Mouse (Mus musculus) cerebellum, adult 11-12 months (tissue): ENCODE data around the gene Sord.
"Not testable (repeated sequence)": the region's sequence is repeated elsewhere in the genome, so short reads cannot be mapped to it uniquely, and the experiment has no call there.

Experiments used
- DNase-seq: peaks from one replicate; pipeline ENCODE4 v3.0.0; 2022

Sord gene

GRCm38 (mm10) chr2:122234611-122235288, at the start of gene Sord:
Gene Sord (plus strand): TSS chr2:122234749.
- DNase-seq = peak; percentile 77

- no peak for DNase-seq
These were observed 49.5 kb upstream of the Sord start for GRCm38 (mm10) chr2:122185086-122185485.

DNA sequence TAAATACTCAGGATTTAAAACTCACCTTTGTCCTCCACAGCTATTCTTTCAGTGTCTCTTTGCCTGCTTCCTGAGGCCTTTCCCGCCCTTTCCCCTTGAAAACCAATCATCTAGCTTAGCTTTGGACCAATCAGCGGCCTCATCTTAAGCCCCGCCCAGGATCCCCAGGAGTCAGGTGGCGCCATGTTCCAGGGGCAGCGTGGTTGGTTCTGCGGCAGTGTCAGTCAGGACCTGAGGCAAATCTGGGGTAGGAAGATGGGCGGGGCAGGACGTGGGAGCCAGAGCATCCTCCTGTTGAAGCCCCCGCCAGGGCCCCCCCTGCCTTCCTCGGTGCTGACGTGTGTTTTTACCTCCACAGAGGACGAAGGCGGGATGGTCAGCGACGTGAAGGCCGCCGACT, 48.4 kb upstream of the Sord start, which contains the start of the genes Patl2 and Terb2:
TSS of gene Patl2 (minus strand) at position 84 of the 400 bp plus-strand sequence.
TSS of gene Terb2 (plus strand) at position 167 of the 400 bp plus-strand sequence.
- DNase-seq = no peak

GRCm38 (mm10) chr2:122186751-122187150, 47.8 kb upstream of the Sord start:
- no peak for DNase-seq

GRCm38 (mm10) chr2:122191849-122192248, 42.7 kb upstream of the Sord start:
- no peak for DNase-seq

DNA sequence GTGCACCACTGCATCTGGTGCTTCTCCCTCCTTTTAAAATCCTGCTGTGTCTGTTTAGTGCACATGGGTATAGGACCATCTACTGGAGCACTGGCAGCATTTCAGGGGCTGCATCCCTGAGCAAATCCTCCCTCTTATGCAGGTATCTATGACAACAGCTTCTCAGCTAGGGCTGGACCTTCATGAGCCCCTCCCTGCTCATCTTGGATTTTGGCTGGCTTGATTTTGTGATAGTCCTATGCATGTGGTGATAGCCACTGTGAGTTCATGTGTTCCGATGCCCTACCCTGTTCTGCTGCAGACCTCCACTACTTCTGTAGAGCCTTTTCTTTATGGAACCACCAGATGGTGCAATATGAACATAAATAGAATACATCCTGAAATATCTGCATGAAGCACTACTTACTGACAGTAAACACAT, 40.0 kb upstream of the Sord start:
- no peak for DNase-seq

GRCm38 (mm10) chr2:122201501-122201900, 33.0 kb upstream of the Sord start:
- no peak for DNase-seq

DNA sequence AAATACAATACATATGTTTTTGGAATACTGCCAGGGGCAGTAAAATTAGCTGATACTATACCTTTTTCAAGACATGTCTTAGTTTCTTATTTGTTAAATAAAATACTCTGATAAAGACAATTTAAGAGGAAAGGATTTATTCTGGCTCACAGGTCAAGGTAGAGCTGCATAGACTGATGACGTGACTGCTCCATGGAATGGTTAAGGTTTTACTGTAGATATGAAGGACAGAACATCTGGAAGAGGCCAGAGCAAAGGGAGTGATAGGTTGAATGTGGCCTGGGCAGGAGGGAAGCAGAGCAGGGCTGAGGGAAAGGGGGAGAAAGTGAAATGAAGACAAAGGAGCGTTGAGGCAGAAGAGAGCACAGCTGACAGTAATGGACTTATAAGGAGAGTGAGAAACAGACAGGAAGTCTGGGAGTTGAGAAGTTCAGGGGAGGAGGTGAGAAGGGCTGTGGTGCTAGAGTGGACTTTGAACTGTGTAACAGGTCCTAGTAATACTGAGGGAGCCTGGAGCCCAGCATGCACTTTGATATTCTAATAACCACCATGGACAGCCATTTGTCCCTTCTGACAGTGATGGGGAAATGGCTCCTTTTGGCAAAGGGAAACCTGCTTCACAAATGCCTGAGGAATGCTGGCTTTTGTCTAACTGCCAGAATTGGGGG, 28.0 kb upstream of the Sord start:
- DNase-seq = no peak

GRCm38 (mm10) chr2:122210534-122211228, 23.9 kb upstream of the Sord start:
- no peak for DNase-seq

GRCm38 (mm10) chr2:122217075-122217474, 17.5 kb upstream of the Sord start:
- not testable (repeated sequence) for DNase-seq

GRCm38 (mm10) chr2:122218234-122218633, 16.3 kb upstream of the Sord start:
- no peak for DNase-seq

DNA sequence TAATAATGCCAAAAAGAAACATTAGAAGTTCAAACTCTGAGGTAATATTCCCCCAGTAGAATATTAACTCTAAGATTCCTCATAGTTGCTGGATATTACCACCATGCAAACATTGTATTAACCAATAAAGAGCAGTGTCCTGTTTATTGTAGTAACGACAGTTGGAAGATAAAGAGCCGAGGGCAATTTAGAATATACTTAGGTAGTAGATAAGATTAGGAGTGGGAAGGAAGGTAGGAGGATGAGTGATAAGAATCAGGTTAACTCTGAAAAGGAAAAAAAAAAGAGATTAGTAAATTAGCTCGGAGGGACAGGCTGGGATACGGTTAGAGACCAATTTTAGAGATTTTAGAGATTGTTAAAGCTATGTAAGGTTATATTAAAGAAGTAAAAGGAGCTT, 13.2 kb upstream of the Sord start:
- DNase-seq = no peak

DNA sequence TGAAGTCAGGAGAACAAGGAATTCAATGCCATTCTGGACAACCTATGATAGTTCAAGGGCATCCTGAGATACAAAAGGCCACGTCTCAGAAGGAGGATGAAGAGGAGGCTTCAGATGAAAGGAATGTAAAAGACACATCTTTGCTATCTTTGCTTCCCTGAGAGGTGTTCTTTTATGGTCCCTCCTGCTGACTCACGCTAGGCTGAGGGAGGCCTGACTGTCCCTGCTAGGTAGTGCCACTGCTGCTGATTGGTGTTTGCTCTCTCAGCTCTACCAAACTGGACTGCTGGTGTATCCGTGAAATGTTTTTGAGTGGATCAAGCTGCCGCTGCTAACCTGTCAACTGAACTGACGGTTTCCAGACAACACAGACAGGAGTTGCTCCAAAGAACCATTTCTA, 12.8 kb upstream of the Sord start:
- no peak for DNase-seq

- DNase-seq = no peak
These were observed 12.3 kb upstream of the Sord start for GRCm38 (mm10) chr2:122222272-122222671.

GRCm38 (mm10) chr2:122223654-122224053, 10.9 kb upstream of the Sord start:
- DNase-seq = no peak

GRCm38 (mm10) chr2:122230395-122230794, 4.2 kb upstream of the Sord start:
- DNase-seq = no peak

- no peak for DNase-seq
These were observed 2.9 kb upstream of the Sord start for GRCm38 (mm10) chr2:122231616-122232015.

- DNase-seq = no peak
These were observed 1.2 kb upstream of the Sord start for GRCm38 (mm10) chr2:122233341-122233740.

DNA sequence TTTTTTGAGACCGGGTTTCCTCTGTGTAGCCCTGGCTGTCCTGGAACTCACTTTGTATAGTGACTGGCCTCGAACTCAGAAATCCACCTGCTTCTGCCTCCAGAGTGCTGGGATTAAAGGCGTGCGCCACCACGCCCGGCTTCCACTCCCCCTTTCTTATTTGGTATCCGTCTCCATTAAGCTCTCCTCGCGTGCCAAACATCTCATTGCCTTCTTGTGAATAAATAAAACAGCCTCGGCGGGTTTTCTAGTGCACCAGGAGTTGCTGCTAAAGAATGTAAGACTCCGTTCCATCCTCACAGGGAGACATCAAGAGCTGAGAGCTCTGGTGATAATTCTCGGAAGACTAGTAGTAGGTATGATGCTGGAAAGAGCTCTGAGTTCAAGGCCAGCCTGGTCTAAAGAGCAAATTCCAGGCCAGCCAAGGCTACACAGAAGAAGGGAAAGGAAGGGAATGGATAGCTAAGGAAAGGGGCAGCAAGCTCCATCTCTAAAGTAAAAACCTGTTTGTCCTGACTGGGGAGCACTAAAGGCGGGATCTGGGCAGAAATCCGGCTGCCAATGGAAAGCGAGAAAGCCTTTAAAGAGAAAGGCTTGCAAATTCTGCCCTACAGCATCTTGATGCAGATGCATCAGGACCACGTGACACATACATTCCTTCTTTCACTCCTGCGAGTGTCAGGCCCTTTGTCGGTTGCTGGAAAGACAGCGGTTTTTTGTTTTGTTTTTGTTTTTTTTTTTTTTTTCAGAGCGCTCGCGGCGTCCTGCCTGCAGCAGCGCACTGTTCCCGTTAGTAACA, 591 bp upstream of the Sord start:
- peak; percentile 49 for DNase-seq

- no peak for DNase-seq
These were observed 876 bp downstream of the Sord start for GRCm38 (mm10) chr2:122235425-122235824.

- no peak for DNase-seq
These were observed 1.8 kb downstream of the Sord start for GRCm38 (mm10) chr2:122236321-122236720.

DNA sequence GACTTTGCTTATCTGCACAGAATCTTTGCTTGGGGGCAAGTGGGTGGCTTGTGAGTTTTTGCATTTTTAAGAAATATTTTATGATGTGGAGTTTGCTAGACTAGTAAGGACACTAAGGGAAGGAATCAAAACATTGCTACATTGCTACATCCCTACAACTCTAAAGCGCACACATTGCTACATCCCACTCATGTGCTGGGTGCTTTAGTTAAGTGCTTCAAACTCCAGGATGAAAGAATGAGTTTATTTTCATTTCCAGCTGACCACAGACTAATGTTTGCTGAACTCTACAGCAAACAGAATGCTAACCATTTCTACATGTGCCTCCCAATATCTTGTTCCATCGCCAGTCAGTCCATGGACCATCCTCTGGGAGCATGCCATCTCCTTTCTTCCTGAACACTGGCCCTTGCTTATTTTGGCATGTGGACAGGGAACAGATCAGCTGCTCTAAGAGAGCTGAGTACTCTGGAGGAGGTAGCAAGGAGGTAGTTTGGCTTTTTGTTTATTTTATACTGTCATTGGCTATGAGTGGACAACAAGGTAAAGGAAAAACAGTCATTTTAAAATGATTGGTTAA, 3.4 kb downstream of the Sord start:
- DNase-seq = no peak

DNA sequence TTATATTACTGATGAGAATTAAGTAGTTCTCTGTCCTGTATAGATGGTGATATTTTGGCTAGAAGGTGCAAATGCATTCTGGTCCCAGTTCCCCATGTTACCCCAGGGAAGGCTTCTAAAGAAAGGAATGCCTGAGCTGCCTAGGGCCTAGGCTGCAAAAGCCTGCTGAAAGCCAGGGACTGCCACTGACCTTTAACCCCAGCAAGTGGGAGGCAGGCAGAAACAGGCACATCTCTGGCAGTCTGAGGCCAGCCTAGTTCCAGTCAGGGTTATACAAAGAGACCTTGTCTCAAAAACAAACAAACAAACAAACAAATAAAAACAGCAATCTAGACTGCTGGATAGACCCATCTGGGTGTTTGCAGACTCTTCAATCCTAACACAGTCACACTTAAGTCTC, 6.2 kb downstream of the Sord start:
- DNase-seq = no peak
